Mouse (Mus musculus) cerebellum, postnatal 25 days (tissue): ENCODE measurements around the gene Slc37a4.
A peak's percentile ranks its signal among the peaks of the same experiment; 100 is the strongest.
"Not testable (repeated sequence)": the region's sequence is repeated elsewhere in the genome, so short reads cannot be mapped to it uniquely, and the experiment has no call there.

Experiments
- DNase-seq, 2 experiments: peaks; one replicate each; pipeline ENCODE4 v3.0.0; 2021; ENCODE audit warnings: mixed read lengths in 2 of 2

Gene Slc37a4

DNA sequence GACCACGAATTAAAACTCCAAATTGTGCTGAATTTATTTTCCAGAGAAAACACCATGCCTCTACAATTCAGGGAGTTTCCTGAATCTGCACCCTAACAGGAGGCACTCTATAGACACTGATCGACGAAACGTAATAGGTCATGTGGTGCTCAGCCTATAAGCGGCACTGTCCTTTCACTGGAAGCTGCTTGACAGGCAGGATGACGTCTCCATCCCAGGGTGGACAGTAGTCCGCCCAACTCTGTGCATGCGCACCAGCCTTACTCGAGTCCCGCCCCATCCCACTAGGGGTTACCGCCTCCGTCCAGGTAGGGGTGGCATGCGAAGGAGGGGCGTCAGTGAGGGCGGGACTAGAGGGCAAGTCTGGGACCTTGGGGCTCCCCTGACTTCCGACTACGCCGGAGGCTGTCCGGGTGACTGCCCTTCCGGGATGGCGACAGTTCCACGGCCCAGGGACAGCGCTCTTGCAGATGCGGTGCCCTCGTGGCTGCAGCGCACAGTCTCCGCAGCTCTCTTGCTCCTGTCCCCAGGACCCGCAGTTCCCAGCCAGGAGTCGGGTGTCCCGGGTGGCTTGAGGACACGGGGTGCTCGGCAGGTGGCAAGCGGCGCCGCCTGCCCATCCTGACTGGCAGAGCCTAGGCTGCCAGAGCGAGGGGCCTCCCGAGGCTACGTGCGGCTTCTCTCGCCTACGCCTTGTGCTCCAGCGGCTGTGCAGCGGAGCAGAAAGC lies at the start of gene Slc37a4:
TSS of gene Slc37a4 (plus strand) at position 169 of the 728 bp plus-strand sequence.
- peak; percentile 95 to 97 for DNase-seq

- DNase-seq = no peak
Observed at GRCm38 (mm10) chr9:44347166-44347565, 49.5 kb upstream of the Slc37a4 start.

GRCm38 (mm10) chr9:44347621-44348020 lies 49.0 kb upstream of the Slc37a4 start:
- DNase-seq = no peak

- no peak for DNase-seq
Observed at GRCm38 (mm10) chr9:44348546-44348945, 48.1 kb upstream of the Slc37a4 start.

DNA sequence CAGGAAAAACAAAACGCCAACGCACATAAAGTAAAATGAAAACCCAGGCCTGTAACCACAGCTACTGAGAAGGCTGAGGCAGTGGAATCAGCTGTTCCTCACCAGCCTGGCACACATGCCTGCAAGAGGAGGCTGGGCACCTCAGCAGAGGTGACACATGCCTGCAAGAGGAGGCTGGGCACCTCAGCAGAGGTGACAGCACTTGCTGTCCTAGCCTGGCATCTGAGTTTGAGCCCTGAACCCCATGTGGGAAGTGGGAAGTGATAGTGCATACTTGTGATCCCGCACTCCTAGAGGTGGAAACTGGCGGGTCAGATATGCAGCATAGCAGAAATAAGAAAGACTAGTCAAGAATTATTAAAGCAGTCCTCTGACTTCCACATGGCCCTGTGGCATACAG lies 45.3 kb upstream of the Slc37a4 start:
- no peak for DNase-seq

- no peak for DNase-seq
Observed at GRCm38 (mm10) chr9:44352337-44352736, 44.3 kb upstream of the Slc37a4 start.

GRCm38 (mm10) chr9:44353142-44353541 lies 43.5 kb upstream of the Slc37a4 start:
- DNase-seq = no peak

GRCm38 (mm10) chr9:44357207-44357606 lies 39.4 kb upstream of the Slc37a4 start:
- DNase-seq = no peak

DNA sequence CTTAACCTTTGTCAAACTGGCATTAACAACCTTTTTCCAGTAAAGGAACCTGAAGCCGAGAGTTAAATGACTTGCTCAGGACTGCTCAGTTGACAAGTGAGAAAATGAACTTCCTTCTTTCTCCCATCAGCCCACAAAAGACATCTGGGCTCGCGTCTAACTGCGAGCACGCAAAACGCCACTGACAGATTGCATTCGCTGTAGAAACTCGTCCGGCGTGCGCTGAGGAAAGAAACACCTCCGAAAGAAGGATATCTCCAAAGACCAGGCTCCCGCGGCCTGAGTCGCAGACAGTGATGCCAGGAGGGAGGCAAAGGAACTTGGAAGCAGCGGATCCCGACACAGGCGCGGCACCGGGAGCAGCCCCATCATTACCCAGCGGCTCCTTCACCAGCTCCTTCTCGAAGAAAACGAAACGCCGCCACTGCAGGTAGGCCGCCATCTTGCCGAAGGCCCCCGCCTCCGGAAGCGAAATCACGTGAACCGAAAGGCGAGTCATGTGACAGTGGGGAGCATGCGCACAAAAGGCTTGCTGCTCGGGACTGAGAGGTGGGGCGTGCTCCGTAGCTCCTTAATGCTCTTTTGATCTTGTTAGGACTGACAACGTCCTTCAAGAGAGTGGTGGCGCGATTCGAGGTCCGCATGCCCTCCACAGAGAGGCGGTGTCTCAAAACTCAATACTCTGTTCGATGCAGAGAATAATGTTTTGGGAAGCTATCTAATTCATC lies 35.3 kb upstream of the Slc37a4 start, which contains the start of gene Vps11:
TSS of gene Vps11 (minus strand) at position 481 of the 728 bp plus-strand sequence.
- DNase-seq = peak; percentile 94 to 97

GRCm38 (mm10) chr9:44361931-44362330 lies 34.7 kb upstream of the Slc37a4 start:
- not testable (repeated sequence) for DNase-seq

DNA sequence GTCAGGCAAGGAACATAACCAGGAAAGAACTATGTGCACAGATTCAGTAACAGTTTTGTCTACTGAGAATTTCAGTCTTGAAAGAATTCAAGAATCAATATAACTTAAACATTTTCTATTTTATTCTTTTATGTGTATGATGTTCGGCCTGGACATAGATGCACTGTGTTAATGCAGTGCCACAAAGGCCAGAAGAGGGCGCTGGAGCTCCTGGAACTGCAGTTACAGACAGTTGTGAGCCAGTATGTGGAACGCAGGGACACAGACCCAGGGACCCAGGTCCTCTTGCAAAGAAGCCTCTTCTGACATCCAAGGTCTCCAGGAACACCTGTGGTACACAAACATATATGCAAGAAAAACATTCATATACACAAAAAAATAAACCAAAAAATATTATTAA lies 32.2 kb upstream of the Slc37a4 start:
- no peak for DNase-seq

DNA sequence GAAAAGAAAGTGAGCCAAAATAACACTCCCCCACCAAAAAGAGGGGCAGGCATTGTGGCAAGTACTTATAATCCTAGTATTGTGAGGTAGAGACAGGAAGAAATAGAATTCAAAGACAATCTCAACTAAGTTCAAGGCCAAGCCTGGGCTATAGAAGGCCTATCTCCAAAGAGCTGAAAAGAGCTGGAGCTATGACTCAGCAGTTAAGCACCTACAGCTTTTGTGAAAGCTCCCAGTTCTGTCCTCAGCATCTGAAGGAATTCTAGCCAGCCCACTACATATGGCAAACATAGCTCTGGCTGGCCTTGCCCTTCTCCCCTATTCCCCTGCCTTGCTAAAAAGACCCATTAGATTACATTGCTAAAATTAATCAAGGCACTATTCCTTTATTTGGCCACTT lies 23.3 kb upstream of the Slc37a4 start:
- DNase-seq = no peak

- no peak for DNase-seq
Observed at GRCm38 (mm10) chr9:44376141-44376540, 20.5 kb upstream of the Slc37a4 start.

DNA sequence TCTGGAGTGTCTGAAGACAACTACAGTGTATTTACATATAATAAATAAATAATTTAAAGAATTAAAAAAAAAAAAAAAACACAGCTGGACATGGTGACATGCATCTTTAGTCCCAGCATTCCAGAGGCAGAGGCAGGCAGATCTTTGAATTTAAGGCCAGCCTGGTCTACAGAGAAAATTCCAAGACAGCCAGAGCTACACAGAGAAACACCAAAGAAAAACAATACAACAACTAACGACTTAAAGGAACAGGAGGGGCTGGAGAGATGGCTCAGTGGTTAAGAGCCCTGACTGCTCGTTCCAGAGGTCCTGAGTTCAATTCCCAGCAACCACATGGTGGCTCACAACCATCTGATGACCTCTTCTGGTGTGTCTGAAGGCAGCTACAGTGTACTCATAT lies 19.3 kb upstream of the Slc37a4 start:
- DNase-seq = not testable (repeated sequence)

DNA sequence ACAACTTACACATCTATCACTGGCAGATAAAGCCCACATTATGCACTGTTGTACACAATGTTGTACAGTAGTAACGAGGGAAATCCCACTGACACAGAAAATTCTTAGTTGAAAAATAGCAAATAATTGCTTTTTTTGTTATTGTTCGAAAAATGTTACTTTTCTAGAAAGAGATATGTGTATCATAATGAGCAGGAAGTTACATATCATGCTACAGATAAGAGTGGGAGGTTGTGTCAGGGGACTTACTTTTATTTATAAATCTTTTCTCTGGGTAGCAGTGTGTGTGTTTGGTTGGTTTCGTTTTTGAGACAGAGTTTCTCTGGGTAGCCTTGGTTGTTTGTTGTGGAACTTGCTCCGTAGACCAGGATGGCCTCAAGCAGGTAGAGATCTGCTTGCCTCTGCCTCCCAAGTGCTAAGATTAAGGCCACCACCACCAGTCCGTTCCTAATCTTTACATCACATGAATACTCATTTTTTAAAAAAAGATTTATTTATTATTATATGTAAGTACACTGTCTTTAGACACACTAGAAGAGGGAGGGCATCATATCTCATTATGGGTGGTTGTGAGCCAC lies 18.4 kb upstream of the Slc37a4 start:
- no peak for DNase-seq

DNA sequence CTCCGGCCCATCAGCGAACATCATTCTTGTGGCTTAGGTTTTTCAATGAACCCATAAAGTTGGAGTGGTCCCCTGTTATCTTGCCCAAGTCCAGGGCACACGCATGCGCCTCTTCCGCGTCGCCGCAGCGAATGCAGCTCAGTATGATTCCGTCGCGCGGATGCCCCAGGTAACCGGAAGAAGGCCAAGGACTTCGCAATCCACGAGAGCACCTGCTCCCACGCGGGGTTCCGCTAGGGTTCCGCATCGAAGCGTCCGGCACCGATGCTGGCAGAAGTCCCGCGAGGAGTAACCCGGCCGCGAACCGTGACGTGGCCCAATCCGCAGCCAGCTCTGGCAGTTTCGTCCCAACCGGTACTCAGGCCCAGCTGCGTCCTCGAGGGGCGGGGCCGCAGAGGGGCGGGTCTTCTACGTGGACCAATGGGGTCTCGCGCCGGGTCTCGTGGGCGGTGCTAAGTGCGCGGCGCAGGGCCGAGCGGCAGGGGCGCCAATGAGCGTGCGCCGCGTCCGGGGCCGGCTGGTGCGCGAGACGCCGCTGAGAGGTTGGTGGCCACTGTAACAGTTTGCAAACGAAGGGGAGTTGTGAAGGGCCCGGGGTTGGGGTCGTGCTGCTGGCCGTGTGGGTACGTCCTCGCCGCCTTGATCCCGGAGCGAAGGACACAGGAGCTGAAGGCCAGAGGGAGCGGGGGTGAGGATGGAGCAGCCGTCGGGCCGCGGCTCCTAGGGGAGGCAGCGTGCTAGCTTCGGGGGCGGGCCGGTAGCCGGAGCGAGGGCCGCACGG lies 17.4 kb upstream of the Slc37a4 start, which contains the start of gene Hyou1:
TSS of gene Hyou1 (plus strand) at position 437 of the 781 bp plus-strand sequence.
- DNase-seq = peak; percentile 100

- peak in 1 of 2 experiments; percentile 57 for DNase-seq
Observed at GRCm38 (mm10) chr9:44379862-44380261, 16.8 kb upstream of the Slc37a4 start.

DNA sequence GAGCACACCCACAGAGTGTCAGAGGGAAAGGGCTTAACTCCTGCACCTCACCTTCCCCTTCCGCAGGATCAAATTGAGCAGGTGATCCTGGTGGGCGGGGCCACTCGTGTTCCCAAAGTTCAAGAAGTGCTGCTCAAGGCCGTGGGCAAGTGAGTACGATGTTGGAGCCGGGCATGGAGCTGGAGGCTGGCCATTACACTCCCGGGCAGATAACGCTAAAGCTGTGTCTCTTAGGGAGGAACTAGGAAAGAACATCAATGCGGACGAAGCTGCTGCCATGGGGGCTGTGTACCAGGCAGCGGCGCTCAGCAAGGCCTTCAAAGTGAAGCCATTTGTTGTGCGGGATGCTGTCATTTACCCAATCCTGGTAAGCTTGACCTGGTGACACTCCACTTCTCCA lies 12.1 kb upstream of the Slc37a4 start:
- peak in 1 of 2 experiments; percentile 7 for DNase-seq

DNA sequence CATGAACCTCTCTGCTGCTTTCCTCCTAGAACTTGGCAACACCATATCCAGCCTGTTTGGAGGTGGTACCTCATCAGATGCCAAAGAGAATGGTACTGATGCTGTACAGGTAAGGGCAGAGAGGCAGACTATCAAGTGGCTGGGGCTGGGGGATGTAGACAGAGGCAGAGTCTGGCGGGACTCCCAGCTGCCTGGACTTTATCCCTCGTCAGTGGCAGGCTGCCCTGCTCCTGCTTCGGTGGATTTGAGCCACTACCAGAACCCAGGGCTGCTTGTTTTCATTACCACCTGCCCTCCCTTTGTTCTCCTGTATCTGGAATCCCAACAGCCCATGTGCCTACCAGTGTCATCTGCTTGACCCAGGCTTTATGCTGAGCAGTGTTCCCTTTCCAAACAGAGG lies 9.4 kb upstream of the Slc37a4 start:
- peak in 1 of 2 experiments; percentile 19 for DNase-seq

DNA sequence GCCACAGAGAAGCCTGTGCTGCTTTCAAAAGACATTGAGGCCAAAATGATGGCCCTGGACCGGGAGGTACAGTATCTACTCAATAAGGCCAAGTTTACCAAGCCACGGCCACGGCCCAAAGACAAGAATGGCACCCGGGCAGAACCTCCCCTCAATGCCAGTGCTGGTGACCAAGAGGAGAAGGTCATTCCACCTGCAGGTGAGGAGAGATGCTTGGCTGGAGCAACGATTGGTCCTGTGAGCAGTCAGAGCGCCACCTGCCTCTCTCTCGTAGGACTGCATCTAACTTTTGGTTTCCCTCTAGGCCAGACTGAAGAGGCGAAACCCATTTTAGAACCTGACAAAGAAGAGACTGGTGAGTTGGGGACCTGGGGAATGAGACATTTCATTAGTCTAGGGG lies 7.4 kb upstream of the Slc37a4 start:
- DNase-seq = peak; percentile 78 to 85

DNA sequence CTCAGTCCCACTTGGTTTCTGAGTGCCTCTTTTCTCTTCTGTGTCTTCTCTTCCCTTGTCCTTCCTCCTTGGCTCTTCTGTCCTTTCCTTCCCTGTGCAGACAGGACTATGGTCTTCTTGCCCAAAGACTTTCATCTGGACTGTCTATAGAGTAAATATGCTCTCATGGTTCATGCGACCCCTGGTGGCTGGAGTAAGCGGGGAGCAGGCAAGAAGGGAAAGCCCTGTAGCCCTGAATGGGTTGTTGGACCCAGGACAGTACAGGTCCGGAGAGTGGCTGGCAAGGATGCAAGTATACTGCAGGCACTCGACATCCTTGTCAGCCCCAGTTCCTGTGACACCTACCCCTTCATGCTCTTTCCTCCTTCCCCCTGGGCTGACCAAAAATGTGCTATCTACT lies 5.2 kb upstream of the Slc37a4 start:
- DNase-seq = peak; percentile 71 to 88

- DNase-seq = no peak
Observed at GRCm38 (mm10) chr9:44398087-44398486, 1.4 kb downstream of the Slc37a4 start.

DNA sequence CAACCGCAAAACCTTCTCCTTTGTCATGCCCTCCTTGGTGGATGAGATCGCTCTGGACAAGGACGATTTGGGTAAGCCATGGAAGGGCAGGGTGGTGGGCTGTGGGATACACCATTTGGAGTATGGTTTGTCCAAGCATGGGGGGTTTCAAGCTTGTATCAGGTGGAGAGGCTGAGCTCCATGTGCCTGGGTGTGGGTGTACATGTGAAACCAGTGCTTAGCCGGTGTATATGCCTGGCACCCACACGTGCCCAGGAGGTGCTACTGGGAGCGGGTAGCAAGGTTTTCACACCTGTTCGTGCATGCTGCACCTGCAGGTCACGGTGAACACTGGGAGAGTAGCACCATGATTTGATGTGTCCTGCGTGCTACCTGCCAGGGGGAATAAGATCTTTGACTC lies 1.9 kb downstream of the Slc37a4 start:
- DNase-seq = no peak
